Mouse (Mus musculus) liver, embryonic 11.5 days (tissue): ENCODE measurements around the gene Nat9. TPM values are rescaled to one million over a fixed set of nuclear protein-coding genes. Genes with fewer than 3 reads are reported as not detected.

Experiments
- ATAC-seq: fragments of 200-750 bp; cut with Nextera tagmentation; replicated peaks from 2 replicates; pipeline ENCODE4 v1.8.0; 2017; ENCODE audit warnings: moderate number of reproducible peaks, mild to moderate bottlenecking, moderate TSS enrichment, moderate library complexity; ENCODE audit not compliant: low FRiP score
- DNase-seq: peaks from one replicate; pipeline ENCODE4 v3.0.0-alpha.2; 2017; ENCODE audit warnings: low spot score
- H3K27ac ChIP-seq: fragments of 300-500 bp; sonication (generic); 2 replicates; pipeline ENCODE4 v1.5.1; 2014; ENCODE audit warnings: mild to moderate bottlenecking, low read depth, low read length, control low read depth
- H3K27me3 ChIP-seq: fragments of 300-500 bp; sonication (generic); replicated peaks from 2 replicates; pipeline ENCODE4 v1.6.1; 2014; ENCODE audit warnings: low read length, mixed read lengths; ENCODE audit not compliant: control insufficient read depth, insufficient read depth
- H3K36me3 ChIP-seq: fragments of 300-500 bp; sonication (generic); 2 replicates; pipeline ENCODE4 v1.6.1; 2014; ENCODE audit warnings: mild to moderate bottlenecking, low read length, moderate library complexity, mixed read lengths; ENCODE audit not compliant: control insufficient read depth, insufficient read depth
- H3K4me1 ChIP-seq: fragments of 300-500 bp; sonication (generic); replicated peaks from 2 replicates; pipeline ENCODE4 v1.6.1; 2014; ENCODE audit warnings: low read length, mixed read lengths; ENCODE audit not compliant: control insufficient read depth, insufficient read depth
- H3K4me2 ChIP-seq: fragments of 300-500 bp; sonication (generic); 2 replicates; pipeline ENCODE4 v1.6.1; 2014; ENCODE audit warnings: mild to moderate bottlenecking, control low read depth, moderate library complexity
- H3K4me3 ChIP-seq: fragments of 300-500 bp; sonication (generic); 2 replicates; pipeline ENCODE4 v1.5.1; 2014; ENCODE audit warnings: low read depth, low read length, control low read depth
- H3K9ac ChIP-seq: fragments of 300-500 bp; sonication (generic); 2 replicates; pipeline ENCODE4 v1.6.1; 2014; ENCODE audit warnings: low read depth, low read length, control low read depth
- H3K9me3 ChIP-seq: fragments of 300-500 bp; sonication (generic); 2 replicates; pipeline ENCODE4 v1.6.1; 2016; ENCODE audit warnings: low read length, inconsistent platforms, mixed read lengths; ENCODE audit not compliant: control insufficient read depth
- WGBS: fragments of 180-500 bp; shearing (Covaris S2); extraction: QIAGEN DNeasy Blood & Tissue Kit; methylation state at CpG from one replicate; pipeline ENCODE4 v1.1.7; 2014; 5-methylcytosine and 5-hydroxymethylcytosine counted together
- polyA plus RNA-seq: library from polyadenylated mRNA; unstranded; fragments of >200 nt; fragmentation: Nextera tagmentation; extraction: Ambion mirVana; gene quantifications from 2 replicates; pipeline ENCODE4 v1.2.1, GENCODE M21; 2014

The Nat9 gene
- polyA plus RNA-seq, 1 experiment from 2014 or later = 20.1 TPM

DNA sequence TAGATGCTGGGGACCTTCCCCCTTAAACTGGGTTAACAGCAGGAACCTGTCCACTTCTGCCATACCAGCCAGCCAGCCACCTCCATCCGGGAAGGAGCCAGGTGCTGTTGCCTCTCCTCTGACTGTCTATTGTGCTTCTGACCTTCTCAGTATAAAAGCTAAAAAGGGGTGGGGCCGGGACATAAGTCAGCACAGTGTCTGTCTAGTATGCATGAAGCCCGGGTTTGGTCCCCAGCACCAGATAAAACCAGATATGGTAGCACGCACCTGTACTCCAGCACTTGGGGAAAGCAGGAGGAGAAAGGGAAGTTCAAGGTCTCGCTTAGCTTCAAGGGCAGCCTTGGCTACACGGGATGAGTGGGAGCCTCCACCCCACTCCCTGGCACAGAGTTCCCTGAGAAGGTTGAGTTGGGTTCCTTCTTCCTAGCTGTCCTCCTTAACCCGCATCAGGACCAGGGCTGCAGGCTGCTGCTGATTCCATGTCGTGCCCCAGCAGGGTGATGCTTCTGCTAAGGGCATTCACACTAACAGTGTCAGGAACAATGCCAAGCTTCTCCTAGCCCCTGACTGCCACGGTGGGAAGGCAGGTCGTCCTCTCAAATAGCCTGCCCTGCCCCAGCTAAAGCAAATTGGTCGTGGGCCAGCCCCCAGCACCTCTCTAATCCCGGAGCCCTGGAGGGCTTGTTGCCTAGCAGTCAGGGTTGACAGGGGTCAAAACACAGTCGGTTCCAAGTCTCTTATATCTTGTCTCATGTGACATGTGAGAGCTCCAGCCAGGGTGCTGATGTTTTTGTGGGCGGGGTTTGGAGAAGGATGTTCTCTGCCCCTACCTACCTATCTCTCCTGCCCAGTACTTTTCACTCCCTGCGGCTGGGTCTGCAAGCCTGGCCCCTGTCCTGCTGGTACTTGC is 41.6 kb upstream of the Nat9 start:
- ATAC-seq (no peak), DNase-seq (no peak)
- H3K4me1 ChIP-seq = peaks cover 47% of the 10 kb centered on the region
- no peak overlapping the region for H3K9ac ChIP-seq
- H3K27ac ChIP-seq = no peak overlapping the region
- no peak overlapping the region for H3K4me3 ChIP-seq
- H3K9me3 ChIP-seq = no peaks in the 10 kb centered on the region
- H3K36me3 ChIP-seq = no peaks in the 10 kb centered on the region
- 56% methylated on average over 15 of the region's 15 CpGs for WGBS
- H3K4me2 ChIP-seq = no peak overlapping the region
- H3K27me3 ChIP-seq = no peaks in the 10 kb centered on the region; the same call in 1 of the 2 replicates

- ATAC-seq (no peak), DNase-seq (no peak)
- H3K4me2 ChIP-seq = no peak overlapping the region
- H3K9me3 ChIP-seq = no peaks in the 10 kb centered on the region
- 48% methylated on average over 7 of the region's 7 CpGs for WGBS
- H3K9ac ChIP-seq = no peak overlapping the region
- H3K27me3 ChIP-seq = no peaks in the 10 kb centered on the region; the same call in 1 of the 2 replicates
- no peaks in the 10 kb centered on the region for H3K36me3 ChIP-seq
- H3K4me3 ChIP-seq = no peak overlapping the region
- H3K4me1 ChIP-seq = peaks cover 47% of the 10 kb centered on the region
- H3K27ac ChIP-seq = no peak overlapping the region
These were observed 40.8 kb upstream of the Nat9 start for GRCm38 (mm10) chr11:115228430-115228829.

DNA sequence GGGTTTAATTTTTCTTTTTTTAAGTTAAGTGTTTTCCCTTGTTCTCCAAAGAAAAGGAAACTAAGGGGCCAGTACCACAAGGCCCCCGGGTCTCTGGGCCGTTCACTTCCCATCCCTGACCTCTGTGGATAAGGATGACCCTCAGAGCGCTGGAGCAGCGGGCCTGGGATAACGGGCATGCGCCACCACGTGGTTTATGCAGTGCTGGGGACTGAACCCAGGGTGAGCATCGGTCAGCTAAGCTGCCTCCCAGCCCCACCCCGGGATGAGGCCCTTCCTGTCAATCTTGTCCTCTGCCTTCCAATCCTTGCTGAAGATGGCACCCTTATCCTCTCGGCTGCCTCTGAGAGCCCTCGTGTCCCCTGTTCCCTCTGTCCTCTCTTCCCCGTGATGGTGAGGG is 40.0 kb upstream of the Nat9 start:
- Histone ChIP-seq H3K9ac (no peak overlapping the region), H3K27me3 (no peaks in the 10 kb centered on the region; the same call in 1 of the 2 replicates), H3K4me1 (peaks cover 48% of the 10 kb centered on the region), H3K27ac (no peak overlapping the region; the same call in 1 of the 2 replicates), H3K36me3 (no peaks in the 10 kb centered on the region), H3K9me3 (no peaks in the 10 kb centered on the region), H3K4me3 (no peak overlapping the region), H3K4me2 (no peak overlapping the region)
- peak; percentile 24; the same call in 1 of the 2 replicates for ATAC-seq
- DNase-seq = no peak
- 44% methylated on average over 12 of the region's 12 CpGs for WGBS

- no peak overlapping the region for H3K4me2 ChIP-seq
- ATAC-seq (no peak), DNase-seq (no peak)
- H3K4me3 ChIP-seq = no peak overlapping the region
- no peak overlapping the region for H3K9ac ChIP-seq
- H3K27ac ChIP-seq = peak overlapping the region; percentile 8; the same call in 1 of the 2 replicates
- no peaks in the 10 kb centered on the region for H3K9me3 ChIP-seq
- H3K27me3 ChIP-seq = no peaks in the 10 kb centered on the region; the same call in 1 of the 2 replicates
- WGBS = 46% methylated on average over 14 of the region's 14 CpGs
- no peaks in the 10 kb centered on the region for H3K36me3 ChIP-seq
- peaks cover 50% of the 10 kb centered on the region for H3K4me1 ChIP-seq
These were observed 39.3 kb upstream of the Nat9 start for GRCm38 (mm10) chr11:115226811-115227491.

- Histone ChIP-seq H3K4me1 (peaks cover 40% of the 10 kb centered on the region), H3K27me3 (no peaks in the 10 kb centered on the region; the same call in 1 of the 2 replicates), H3K9me3 (no peaks in the 10 kb centered on the region), H3K36me3 (no peaks in the 10 kb centered on the region), H3K9ac (no peak overlapping the region), H3K27ac (no peak overlapping the region), H3K4me3 (no peak overlapping the region), H3K4me2 (no peak overlapping the region)
- DNase-seq = no peak
- whole genome bisulfite sequencing = 85% methylated on average over 6 of the region's 6 CpGs
- no peak for ATAC-seq
These were observed 37.6 kb upstream of the Nat9 start for GRCm38 (mm10) chr11:115225301-115225700.

GRCm38 (mm10) chr11:115224889-115225288 is 37.2 kb upstream of the Nat9 start:
- peak; percentile 71 for DNase-seq
- no peak overlapping the region for H3K27ac ChIP-seq
- H3K9me3 ChIP-seq = no peaks in the 10 kb centered on the region
- no peak for ATAC-seq
- H3K27me3 ChIP-seq = no peaks in the 10 kb centered on the region; the same call in 1 of the 2 replicates
- H3K36me3 ChIP-seq = no peaks in the 10 kb centered on the region
- peaks cover 41% of the 10 kb centered on the region for H3K4me1 ChIP-seq
- WGBS = 44% methylated on average over 8 of the region's 8 CpGs
- no peak overlapping the region for H3K4me2 ChIP-seq
- no peak overlapping the region for H3K4me3 ChIP-seq
- H3K9ac ChIP-seq = no peak overlapping the region

DNA sequence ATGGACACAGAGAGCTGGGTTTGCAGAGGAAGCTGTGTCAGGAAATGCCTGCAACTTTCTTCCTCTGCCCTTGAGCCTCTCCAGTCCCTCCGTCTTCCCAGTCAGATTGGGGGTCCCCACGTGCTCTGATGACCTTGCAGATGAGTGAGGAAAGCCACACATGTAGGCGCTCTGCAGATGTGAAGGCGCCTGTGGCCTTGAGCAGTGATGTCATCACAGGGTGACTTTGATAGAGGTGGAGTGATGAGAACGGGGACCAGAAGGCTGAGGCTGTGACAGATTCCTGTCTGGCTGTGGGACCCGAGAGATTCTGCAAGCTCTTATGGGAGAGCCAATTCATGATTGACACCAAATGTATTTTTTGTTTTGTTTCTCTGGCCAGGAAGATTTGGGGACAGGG is 36.2 kb upstream of the Nat9 start:
- Histone ChIP-seq H3K4me3 (no peak overlapping the region), H3K27me3 (no peaks in the 10 kb centered on the region; the same call in 1 of the 2 replicates), H3K27ac (no peak overlapping the region), H3K9me3 (no peaks in the 10 kb centered on the region), H3K4me2 (no peak overlapping the region), H3K36me3 (no peaks in the 10 kb centered on the region), H3K4me1 (peaks cover 44% of the 10 kb centered on the region), H3K9ac (no peak overlapping the region)
- ATAC-seq (no peak), DNase-seq (no peak)
- WGBS = 45% methylated on average over 6 of the region's 6 CpGs

GRCm38 (mm10) chr11:115223451-115223850 is 35.8 kb upstream of the Nat9 start:
- ATAC-seq = no peak
- no peak overlapping the region for H3K9ac ChIP-seq

More at GRCm38 (mm10) chr11:115223451-115223850, 35.8 kb upstream of the Nat9 start:
- H3K4me2 ChIP-seq = no peak overlapping the region
- no peaks in the 10 kb centered on the region for H3K9me3 ChIP-seq
- no peak for DNase-seq
- H3K27ac ChIP-seq = no peak overlapping the region
- no peaks in the 10 kb centered on the region; the same call in 1 of the 2 replicates for H3K27me3 ChIP-seq
- H3K36me3 ChIP-seq = no peaks in the 10 kb centered on the region
- peaks cover 46% of the 10 kb centered on the region for H3K4me1 ChIP-seq
- WGBS = 64% methylated on average over 11 of the region's 11 CpGs
- no peak overlapping the region for H3K4me3 ChIP-seq
